Mouse (Mus musculus) right cerebral cortex, adult 2 months (tissue): Measurements from ENCODE around the gene Gria1.

Experiments
- DNase-seq, 2 experiments: peaks; one replicate each; pipeline ENCODE4 v3.0.0; 2021 to 2022; ENCODE audit warnings: low spot score in 2 of 2

Gene Gria1

DNA sequence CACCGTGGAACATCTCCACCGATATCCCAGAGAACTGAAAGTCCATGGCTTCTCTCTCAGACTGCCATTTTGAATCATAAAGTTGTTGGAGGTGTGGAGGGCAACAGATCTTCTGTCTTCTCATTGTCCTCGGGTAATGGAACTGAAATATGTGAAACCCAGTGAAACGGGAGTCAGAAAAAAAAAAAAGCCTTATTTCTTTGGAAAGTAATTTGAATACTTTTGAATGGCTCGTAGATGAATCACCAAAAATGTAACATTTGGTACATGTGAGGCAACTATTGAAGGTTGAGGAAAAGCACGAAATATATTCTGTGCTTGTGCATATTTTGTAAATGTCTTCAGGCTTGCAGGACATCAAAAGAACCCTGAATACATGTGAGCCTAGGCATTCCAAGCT lies 151.7 kb downstream of the Gria1 start:
- DNase-seq = no peak

DNA sequence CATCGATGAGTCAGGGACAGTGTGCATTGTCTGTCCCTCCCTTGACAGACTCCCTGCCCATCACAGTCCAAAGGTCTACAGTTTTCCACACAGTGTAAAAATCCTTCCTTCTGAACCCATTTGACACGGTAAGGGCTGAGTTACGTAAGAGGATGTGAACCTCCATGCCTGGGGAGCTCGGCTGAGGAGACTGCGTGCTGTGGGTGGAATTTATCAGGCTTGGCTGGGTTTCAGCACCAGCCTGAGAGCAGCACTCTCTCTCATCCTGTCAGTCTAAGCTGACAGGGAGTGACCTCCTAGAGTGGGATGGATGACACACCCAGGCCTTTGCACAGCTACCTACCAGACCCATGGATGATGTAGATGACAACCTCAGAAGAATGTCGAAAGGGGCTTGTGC lies 158.9 kb downstream of the Gria1 start:
- DNase-seq = peak in 1 of 2 experiments; percentile 41

DNA sequence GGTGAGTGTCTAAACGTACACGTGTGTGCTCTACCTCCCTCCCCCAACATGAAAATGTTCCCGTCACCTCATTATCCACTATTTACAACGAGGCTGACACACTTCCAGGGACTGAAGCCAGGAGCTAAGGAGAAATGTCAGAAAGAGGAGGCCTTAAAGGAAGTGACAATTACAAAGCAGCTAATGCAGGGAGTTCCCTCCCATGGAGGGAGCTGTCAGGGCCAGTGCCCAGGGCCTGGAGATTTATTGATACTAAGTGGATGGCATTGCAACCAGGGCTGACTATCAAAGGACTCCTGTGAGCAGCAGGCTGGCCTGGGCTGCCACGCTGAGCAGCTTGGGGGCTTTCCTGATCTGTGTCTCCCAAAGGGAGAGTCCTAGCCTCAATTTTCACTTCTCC lies 163.0 kb downstream of the Gria1 start:
- no peak for DNase-seq

DNA sequence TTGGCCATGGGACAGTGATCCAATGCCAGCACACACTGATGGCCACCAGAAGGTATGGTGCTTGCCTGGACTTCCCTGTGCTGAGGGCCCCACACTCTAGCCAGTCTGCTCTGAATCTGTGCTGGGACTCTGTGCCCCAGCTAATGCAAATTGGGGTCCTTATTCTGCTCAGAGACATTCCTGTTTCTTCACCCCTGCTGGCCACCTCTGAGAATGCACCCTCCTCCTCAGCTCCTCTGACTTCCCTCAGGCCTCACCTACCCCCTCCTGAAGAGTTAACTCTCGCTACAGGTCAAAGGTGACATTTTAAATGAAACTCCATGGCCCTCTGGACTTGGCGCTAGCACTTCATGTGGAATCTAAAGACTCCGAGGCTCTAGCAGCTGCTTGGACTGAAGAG lies 165.4 kb downstream of the Gria1 start:
- DNase-seq = no peak

DNA sequence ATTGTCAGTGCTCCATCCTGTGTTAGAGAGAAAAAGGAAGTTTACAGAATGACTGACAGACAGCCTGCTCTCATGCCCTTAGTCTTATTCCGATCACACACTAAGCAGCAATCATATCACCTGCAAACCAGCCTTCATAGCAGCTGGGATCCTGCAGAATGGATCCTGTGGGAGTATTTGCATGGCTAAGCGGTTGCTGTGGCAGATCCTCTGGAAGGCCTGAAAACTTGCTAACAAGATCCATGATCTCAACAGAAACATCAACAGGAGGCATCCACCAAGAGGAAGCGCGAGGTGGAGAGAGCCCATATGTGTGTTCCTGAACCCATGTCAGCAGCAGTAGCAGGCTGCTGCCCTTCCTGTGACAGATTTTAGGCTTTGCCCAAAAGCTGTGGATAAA lies 173.0 kb downstream of the Gria1 start:
- no peak for DNase-seq

DNA sequence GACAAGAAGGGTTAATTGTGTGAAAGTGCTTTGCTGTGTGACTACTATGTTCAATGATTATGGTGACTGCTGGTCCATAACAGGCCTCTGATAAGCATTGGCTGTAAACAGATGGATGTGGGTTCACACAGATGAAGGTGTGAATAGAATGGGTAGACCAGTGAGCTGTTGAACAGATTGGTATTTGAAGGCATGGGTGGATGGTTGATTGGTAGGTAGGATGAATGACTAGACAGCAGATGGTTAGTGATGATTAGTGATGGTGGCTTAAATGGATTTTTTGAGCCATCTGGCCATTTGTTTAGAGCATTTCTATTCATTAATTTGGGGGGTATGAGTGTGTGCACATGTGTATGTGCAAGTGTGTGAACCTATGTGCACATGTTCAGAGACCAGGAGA lies 173.9 kb downstream of the Gria1 start:
- no peak for DNase-seq

DNA sequence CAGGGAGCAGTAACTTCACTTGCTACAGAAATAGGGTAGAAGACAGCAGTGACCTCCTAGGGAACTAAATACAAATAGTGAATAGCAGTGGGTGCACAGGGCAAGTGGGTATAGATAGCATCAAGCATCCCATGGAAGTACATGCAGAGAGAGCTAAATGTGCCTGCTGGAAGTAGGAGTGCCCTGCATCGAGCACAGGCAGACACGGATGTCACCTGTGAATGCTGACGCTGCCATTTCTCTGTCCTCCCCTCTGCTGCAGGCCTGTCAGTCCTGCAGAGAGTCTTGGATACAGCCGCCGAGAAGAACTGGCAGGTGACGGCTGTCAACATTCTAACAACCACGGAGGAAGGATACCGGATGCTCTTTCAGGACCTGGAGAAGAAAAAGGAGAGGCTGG lies 178.2 kb downstream of the Gria1 start:
- DNase-seq = no peak

DNA sequence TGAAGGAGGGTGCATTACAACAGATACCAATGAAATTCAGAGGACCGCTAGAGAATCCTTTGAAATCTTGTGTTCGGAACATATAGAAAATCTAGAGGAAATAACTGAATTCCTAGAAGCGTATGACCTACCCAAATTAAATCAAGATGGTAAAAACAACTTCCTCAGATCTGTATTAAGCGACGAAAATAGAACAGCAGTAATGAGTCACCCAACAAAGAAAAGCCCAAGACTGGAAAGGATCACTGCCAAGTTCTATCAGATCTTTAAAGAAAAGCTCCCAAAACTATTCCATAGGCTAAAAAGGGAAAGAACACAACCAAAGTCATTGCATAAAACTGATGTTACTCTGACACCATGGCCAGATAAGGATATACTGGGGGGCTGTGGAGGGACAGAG lies 183.6 kb downstream of the Gria1 start:
- no peak for DNase-seq

DNA sequence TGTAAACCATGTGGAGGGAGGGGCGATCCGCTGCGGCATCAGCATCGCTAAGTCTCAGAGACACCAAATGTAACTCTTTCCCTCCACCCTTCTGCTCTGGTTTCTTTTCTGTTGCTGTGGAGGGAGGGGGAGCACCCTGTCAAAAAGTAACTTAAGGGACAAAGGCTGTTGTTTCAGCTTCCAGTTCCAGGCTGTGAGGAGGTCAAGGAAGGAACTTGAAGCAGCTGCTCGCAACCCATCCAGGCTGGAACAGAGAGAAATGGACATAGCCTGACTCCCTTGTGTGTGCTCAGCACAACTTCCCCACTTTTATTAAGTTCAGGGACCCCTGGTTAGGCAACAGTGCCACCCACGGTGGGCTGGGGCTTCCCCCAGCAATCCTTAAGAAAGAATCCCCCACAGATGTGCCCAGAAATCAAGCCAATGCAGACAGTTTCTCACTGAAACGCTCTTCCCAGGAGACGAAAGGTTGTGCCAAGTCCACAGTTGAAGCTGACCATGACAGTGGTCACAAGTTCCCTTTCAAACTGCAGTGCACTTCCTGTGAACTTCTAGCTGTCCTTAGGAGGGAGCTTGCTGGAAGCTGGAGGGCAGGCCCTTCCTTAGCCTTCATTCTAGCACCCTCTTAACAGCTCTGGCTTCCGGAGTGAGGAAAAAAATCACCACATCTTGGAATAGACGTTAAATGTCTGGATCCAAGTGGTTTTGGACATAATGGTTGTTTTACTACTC lies 190.2 kb downstream of the Gria1 start:
- DNase-seq = no peak

DNA sequence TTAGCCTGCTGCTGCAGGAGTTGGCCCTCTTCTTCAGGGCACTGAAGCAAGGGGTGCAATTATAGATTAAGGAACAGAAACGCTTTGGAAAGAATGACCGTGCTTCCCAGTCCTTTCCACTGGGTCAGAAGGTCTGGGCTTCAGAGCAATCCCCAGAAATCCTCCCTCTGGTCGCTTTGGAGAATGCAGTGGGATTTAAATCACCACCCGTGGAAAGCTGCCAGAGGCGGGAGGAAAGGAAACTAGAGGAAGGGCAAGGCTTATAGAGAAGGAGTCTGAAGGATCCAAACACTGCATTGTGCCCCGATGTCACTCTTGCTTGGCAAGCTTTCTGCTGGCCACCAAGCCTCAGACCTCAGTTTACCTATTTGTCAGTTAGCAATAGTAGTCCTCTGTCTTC lies 193.2 kb downstream of the Gria1 start:
- no peak for DNase-seq

DNA sequence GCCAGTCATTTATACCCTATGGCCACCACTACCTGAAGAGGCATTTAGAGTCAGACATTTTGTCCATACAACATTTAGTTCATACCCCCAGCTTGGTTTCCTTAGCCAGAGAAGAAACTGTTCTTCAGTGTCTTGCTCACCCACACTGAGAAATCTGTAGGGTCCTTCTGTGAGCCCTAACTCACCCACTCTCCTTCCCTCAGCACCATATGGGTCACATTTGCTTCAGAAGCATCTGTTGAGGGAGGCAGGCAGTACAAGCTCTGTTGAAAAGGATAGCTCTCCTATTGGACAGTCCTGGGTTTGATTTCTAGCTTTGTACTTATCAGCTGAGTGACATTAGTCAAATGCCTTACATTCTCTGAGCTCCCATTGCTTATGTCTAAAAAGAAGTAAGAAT lies 196.1 kb downstream of the Gria1 start:
- no peak for DNase-seq

DNA sequence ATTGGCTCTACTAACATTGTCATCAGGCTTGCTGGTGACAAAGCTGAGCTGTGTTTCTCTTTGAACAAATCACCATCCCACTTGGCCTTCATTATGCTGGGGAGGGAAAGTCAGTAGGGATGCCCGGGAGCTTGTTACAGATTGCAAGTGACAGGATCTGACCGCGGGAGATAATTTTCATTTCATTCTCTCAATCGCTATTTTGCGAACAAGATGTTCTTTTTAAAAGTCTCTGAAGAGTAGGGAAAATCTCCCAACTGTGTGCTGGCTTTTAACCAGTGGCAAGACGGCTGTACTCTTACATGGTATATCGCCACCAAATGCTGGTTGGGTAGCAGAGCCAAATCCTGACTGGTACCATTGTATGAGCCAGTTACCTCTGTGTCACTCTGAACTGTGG lies 202.9 kb downstream of the Gria1 start:
- DNase-seq = no peak

DNA sequence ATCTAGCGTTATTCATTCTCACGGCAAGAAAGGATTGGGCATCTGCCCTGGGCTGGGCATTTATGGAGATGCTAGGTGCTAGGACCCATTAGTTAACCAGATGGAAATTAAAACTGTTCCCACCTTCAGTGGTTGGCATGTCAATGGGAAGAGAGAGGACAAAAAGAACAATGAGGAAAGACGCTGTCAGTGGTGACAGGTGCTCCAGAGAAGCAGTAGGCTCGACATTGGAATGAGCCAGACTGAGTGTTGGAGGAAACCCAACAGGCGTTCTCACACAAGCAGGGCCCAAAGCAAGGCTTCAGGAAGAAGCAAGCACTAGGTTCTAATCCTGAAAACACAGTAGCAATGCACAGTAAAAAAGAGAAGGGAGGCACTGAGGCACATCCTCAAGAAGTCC lies 203.4 kb downstream of the Gria1 start:
- DNase-seq = no peak

DNA sequence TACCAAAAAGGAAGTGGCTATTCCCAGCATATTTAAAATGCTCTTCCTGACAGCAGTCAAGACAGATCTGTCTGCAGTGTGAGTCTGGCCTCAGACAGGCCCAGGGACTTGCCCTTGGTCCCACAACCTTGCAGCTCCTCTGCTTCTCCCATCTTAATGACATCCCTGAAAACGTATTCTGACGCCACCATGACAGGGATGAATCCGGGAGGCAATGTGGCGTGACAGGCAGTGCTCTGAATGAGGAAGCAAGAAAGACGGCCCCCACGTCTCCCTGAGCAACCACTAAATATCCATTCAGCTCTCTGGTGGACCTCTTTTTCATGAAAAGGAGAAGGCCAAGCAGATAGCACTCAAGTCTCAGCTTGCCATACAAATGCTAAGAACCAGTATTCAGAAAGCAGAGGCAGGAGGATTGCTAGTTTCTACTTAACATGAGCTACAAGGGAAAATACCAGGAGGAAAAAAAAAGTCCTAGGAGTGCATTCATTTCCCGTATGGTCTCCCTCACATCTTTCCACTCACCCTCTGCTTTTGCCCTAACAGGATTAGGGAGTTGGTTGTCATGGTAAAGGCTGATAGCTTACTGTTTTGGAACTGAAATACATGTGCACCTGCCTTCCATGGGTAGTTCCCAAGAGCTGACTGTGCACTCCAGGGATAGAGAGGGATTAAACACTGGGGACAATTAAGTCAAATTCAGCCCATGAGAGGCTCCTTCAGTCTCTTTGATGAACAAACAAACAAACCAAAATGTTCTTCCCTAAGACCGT lies 211.8 kb downstream of the Gria1 start:
- DNase-seq = no peak

DNA sequence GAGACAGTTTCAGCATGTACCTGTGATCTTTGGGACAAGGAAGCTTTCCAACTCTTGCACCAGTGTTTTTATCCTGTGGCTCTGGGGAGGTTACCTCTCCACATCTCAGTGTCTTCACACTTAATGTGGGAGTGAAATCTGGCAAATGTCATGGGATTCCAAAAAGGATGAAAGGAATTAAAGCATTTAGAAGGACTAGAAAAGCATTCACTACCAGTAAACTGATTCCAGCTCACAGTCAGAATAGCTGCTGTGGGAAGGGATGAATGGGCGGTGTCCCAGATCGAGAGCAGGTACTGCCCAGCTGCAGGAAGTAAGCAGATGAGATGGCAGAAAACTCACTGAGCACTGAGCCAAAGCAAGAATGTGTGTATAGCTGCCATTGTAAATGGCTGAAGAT lies 224.3 kb downstream of the Gria1 start:
- peak; percentile 25 to 32 for DNase-seq

DNA sequence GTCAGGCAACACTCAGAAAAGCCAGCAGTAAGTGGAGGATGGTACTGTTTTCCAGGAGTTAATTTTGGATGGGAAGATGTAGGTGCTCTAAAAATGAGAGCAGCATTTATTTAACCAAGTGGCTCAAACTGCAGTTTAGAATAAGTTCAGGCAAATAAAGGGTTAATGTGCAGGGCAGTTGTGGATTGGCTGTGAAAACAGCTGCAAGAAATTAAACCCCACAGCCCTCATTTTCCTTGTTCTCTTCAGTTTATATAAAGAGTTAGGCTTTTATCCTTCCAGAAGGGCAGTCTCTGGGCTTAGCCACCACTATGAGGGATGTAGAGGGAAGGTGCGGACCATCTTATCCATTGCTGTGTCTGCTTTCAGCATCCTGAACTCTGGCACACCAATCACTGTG lies 225.2 kb downstream of the Gria1 start:
- no peak for DNase-seq

DNA sequence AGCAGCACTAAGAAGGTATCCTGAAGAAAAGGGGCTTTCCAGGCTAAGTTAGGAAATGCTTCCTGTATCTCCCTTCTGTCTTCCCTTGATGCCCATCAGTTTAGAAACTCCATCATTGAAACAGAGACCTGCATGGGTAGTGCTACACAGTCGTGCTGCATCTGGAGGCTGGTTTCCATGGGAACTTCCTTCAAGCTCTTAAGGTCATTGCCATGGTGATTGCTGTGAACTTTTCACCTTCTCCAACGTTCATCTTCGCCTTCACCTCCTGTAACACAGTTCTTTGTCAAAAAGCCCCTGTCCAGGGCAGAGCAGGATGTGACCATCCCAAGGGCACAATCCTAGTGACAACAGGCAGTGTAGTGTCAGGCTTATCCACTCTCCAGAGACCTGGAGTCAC lies 228.6 kb downstream of the Gria1 start:
- DNase-seq = no peak

DNA sequence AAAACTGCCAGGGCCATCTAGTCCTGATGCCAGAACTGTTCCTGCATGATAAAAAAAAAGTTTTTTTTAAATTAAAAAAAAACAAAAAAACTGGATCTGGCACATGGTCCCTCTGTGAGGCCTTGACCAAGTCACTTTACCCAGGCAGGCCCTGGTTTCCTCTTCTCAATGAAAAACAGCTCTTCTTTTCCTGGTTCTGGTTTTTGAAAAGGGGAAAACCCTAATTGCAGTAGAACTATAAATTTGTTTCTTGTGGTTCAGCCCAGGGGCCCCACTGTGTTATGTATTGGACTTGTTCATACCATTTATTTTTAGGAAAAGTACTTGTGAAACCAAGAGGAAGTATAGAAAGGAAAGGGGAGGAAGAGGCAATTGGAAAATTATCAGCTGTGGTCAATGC lies 232.6 kb downstream of the Gria1 start:
- no peak for DNase-seq

DNA sequence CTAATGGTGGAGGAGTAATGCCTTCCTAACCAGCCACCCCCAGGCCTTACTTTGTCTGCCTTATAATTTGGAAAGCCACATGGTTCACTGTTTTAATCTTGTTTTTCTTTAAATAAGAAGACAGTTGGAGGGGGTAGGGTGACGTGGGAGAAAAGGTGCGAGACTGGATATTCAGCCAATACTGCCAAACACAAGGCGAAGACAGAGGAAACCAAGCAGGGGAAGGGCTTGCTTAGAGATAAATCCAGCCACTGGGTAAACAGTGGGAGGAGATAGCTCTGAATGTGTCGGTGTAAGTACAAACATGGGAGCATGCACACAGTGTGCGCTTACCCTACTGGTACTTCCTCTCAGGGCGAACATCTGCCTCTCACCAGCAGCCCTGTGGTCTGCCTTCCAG lies 233.4 kb downstream of the Gria1 start:
- DNase-seq = peak; percentile 35 to 41

DNA sequence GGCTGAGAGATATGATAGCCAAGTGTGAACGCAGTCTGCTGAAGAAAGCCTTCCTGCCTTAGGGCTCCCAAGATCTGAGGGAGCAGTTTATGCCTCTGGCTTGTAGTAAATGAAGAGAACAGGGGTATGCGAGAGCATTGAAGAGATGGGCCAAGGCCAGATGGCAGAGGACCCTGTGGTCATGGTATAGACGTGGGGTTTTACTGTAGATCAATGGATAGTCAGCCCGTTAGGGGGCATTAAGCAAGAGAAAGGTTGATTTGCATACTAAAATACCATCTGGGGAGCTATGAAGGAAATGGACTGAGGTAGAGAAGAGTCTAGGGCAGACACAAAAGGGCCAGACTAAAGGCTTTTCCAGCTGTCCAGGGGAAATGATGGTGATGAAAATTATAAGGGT lies 237.7 kb downstream of the Gria1 start:
- no peak for DNase-seq

DNA sequence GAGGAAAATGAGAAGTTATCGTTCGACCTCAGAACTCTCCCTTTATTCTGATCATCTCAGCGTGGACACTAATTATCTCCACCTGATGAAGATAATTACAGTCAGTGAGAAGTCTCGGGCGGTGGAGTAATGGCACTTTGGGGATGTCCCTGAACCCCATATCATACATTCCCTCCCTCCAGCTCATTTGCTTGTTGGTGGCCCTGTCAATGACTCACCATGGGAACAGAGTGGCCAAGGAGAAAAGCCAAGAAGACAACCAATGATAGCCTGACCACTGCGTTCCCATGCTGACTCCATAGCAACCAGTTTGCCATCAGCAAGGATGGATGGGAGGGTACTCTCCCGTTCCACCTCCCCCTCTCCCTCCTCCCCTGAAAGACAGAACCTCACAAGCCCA lies 238.9 kb downstream of the Gria1 start:
- no peak for DNase-seq

DNA sequence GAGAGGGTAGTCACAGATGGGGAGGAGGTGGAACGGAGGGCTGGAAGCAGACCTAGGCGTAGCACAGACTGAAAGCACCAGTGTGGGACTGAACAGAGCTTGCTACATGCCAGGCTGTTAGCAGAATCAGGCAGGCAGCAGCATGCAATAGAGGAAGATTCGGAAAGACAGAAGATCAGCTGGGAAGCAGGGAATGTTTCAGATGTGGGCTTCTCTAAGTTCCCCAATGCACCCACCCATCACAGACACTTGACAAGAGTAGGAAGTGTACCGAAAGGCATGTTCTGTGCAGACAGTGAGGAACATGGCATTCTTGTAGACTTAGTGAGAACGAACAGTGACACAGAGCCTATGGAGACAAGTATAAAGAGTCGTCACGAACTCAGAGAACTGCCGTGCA lies 260.5 kb downstream of the Gria1 start:
- peak; percentile 63 to 69 for DNase-seq

DNA sequence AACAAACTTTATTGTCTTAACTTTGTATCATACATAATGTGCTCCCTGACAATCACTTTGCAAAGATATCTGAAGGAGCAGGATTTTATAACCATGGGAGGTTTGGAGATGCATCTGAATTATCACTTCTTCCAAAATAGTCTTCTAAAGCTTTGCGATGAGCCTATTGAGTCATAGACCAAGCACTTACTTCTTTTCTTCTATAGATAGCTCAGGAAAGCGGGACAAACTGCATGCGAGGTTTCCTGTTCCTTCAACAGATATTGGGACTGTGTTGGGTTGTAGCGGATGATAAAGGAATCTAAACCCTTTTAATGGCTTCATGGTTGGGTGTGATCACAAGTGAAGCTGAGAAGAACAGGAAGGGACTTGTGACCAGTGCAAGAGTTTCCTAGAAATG lies 263.5 kb downstream of the Gria1 start:
- DNase-seq = no peak

DNA sequence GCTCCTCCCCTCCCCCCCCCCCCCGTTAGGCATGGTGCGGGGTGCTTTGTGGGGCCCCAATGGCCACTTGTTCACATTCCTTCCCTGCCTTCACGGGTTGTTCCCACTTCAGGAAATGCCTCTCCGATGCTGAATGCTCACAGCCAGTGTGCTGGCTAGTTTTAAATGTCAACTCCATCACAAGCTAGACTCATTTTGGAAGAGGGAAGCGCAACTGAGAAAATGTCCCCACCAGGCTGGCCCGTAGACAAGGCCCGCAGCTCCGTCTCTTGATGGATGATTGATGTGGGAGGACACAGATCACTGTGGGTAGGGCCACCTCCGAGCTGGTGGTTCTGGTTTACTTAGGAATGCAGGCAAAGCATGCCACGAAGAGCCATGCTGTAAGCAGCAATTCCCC lies 266.9 kb downstream of the Gria1 start:
- DNase-seq = peak in 1 of 2 experiments; percentile 26
